Mouse (Mus musculus) gastrocnemius, postnatal 25 days (tissue): ENCODE measurements at regions not wholly inside any gene's neighbourhood (a gene's known extent, or its start where the extent isn't known, plus 50 kb on each side); places are given as distances from the start of the nearest gene placed in this dataset.

Experiments used
- DNase-seq: peaks from one replicate; pipeline ENCODE4 v3.0.0; 2022

DNA sequence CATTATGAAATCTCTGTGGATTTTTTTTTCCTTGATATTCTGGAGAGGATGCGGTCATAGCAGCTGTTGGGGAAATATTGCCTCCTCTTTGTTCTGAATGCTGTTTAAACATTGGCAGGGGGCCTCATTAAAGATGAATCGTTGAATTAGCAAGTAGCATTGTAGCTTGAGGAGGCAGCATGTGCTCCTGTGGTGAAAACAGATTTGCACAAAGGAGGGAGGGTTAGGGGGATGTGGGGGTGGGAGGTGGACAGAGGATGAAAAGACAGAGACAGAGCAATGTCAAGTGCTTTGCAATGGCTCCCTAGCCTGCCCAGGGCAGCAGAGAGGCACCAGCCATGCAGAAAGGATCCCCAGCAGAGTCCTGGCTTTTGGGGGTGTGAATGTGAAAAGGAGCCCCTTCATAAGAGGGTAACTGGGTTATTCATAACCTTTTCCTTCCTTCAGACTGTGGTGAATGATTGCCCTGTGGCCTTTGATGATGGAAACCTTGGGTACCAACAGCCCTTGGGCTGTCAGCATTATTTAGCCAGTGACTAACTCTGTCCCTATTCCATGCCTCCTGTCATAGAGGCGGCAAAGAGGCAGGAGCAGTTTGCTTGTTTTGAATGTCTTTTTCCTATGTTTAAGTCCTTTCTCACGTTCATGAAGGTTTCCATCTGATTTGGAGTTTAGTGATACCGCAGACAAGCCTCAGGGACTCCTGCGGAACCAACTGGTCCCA lies 1541.6 kb upstream of the Gulo start:
- DNase-seq, result no peak

DNA sequence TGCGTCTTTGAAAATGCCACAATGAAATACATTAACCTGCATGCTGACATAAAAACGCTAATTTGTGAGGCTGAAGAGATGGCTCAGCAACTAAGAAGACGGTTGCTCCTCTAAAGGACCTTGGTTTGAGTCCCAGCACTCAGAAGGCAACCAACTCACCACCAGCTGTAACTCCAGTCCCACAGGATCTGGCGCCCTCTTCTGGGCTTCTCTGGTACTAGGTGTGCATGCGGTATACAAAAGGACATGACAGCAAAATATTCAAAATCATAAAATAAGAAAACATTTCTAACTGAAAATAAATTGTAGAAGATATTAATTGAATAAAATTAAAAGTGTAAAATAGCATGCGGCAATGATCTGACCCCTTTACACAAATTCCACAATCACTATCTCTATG lies 1539.7 kb upstream of the Gulo start:
- no peak for DNase-seq

DNA sequence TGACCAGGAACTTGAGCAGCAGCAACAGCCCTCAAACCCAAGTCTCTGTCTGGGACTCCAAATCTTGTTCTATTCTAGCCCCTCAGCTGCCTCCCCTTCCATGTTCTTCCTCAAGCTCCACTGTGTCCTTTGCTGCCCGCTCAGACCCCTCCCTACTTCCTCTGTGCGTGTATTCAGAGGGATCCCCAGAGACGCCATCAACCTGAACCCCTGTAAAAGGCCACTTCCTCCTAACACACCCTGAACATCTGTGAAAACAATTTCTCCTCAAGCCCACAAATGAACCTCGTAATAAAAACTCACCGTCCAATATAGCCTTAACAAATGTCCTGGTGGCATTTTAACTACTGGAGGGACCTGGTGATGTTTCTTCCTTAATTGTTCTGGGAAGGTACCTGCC lies 1536.0 kb upstream of the Gulo start:
- peak; percentile 24 for DNase-seq

DNA sequence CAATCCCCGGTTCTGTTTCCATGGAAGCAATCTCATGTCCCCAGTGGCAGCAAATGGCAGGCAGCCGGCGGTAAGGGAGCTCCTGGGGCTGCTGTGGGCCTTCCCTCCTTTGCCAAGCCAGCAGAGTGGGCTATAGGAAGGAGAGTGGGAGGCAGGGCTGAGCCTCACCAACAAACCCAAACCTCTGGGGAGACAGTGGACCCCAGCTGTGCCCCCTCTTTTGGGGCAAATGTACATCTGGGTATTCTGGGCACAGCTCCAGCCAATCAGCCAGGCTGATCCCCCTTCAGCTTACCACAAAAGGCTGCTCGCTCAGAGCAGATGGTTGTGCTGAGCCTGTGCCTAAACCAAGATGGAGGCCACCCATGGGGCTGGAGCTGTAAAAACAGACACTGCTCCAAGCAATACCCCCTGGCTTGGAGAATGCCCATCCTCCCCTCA lies 1532.3 kb upstream of the Gulo start:
- DNase-seq, result peak; percentile 54

DNA sequence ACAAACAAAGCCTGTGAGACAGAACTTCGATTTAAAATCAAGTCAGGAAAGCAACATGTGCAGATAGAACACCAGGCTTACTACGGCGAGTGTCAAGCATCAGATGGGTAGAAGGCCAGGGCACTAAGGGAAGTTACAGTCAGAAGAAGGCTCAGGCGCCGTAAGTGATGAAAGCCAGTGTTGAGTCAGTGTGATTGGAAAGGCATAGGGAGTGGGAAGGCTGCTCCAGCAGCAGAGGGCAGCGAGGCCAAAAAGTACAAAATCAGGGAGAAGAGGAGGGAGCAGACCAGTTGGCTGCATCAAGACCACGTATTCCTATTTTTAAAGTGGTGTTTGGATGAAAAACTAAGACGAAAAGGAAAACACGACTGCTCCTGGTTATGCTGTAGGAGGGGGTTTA lies 1529.7 kb upstream of the Gulo start:
- DNase-seq, result no peak

DNA sequence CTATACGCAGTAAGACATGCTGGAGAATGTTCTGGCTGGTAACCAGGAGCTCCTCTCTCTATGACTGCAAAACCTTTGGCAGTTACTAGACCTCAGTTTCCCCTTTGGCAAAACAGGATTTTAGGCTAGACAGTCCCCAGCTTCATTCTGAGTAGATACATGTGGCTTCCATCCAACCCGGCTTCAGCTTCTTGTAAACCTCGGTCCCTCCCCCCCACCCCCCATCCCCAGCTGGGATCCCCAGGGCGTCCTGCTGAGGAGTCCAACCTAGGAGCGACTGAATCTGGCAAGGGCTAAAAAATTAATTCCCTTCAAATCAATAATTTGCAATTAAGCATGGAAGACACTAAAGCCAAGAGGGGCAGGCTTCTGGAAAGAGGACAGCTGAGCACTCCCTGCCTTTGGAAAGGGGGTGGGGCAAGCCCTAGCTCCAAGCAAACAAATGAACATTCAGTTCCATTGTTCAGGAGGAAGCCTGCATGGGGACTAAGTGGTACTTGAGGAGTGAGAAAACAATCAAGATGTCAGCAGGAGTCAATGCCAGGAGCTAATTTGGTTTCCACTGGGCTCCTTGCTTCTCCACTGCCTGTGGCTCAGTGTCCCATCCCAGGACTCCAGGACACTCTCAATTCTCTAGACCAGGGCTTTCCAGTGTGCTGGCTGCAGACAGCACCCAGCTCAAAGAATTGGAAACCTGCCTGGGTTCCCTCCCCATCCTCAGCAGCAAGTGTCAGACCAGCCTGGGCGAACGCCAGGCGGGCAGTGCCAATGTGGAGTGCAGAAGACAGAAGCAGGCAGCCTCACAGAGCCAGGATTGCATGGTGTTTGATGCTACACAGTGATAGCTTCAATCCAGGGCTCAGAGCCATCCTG lies 1528.0 kb upstream of the Gulo start:
- DNase-seq, result peak; percentile 52

DNA sequence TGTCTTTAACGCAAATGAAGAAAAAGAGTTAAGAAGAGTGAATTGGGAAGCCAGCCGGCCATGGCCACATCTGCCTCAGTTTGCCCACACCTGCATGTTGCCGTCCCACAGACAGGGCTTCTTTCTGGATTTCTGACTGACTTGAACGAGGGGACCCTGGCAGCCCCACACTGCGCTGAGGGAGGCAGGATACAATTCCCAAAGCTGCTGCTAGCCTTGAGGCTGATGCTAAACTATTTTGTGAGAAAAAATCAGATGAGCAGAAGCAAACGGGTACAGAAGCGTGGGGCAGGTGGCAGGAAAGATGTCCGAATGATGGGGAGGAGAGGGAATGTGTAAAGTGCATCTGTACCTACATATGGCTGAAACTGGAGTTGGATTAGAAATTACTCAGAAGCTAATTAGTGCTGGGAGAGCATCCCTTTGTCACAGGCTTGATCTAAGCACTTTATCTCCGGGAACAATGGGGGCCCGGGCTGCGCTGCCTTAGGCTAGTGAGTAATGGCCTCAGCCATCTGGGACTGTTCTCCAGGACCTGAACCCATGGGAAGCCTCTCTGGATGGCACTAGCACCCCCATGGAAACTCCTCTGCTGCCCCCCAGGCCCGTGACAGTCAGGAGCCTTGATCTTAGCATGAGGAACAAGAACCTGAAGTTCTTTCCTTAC lies 1497.9 kb upstream of the Gulo start:
- DNase-seq, result no peak

DNA sequence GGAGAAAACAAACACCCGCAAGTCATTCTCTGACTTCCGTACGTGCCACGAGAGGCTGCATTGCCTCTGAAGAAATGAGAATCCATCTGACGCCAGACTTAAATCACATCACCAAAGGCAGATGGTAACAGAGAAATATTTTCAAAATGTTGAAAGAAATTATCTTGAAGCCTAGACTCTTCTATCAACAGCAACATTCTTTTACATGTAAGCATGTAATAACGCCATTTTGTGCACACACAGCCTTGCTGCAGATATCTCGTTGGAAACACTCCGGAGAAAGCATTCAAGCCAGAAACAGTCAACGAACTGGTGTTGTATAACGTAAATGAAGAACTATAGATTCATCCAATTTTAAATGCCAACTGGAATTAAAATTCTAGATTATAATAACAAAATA lies 1483.1 kb upstream of the Gulo start:
- DNase-seq, result no peak

DNA sequence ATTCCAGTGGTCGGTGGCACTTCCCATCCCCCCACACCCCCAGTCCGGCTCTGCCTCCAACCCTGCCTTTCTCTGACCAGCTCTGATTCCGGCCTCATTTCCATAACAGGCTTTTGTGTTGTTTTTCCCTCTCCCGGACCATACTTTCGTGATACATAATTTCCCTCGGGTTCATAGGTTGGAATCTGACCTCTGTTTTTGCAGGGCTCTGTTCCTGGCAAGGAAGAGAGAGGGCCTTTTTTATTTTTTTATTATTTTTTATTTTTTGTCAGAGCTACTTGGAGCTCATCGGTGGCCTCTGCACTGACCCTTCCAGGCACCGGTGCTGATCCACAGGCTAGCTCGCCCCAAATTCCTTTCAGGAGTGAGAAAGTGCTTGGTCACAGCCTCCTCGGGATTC lies 1477.7 kb upstream of the Gulo start:
- no peak for DNase-seq

DNA sequence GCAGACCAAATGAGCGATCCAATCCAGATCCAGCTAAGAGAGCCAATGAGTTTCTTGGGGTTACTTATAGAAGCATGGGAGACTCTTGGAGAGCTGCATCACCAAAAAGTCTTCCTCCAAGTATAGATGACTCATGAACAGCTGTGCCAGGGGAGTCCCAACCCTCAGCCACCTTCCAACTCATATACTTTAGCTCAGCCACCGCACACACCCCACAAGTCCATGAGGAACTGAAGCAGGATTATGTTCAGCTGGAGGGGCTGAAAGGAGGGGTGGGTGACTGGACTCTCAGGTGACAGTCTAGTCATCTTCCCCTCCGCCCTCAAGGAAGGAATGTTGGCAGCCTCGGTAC lies 1476.4 kb upstream of the Gulo start:
- DNase-seq, result peak; percentile 18

DNA sequence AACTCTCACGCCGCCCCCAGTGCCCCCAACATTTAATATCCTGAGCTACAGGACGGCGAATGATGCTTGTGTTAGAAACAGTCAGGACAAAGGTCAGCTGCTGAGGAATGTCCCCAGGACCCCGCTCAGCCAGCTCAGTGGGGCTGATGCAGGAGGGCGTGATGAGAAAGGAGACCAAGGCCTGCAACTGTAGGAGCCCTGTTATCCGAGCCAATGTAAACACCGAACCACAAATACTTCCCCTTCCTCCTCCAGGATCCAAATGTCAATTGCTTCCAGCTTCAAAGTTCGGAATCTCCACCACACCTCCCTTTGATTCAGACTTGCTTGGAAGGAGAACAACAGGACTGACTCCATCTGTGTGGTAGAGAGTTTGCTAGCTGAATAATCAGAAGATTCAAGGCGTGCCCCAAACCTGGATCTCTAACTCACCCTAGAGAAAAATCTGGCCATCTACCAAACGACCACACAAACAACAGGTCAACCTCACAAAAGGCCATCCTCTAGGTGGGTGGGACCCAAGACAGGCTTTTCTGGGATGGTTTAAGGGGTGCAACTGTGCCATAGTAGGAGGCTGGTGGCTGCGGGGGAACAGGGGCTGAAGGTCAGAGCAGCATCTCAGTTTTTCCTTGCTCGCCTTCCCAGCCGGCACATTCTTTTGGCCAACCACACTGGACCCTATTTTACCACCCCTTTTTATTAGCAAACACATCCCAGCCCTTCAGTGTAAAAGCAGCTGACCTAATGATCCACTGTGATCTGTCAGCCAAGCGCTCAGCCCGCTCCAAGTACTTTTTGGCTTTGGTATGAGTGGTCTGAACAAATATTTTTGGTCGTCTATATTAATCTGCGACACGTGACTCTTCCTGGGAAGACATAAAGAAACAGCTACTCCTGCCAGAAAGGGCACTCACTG lies 1475.8 kb upstream of the Gulo start:
- DNase-seq, result peak; percentile 38
